Mouse (Mus musculus) kidney, postnatal 4 days (tissue): ENCODE results near the gene Card19.
A peak's percentile ranks its signal among the peaks of the same experiment; 100 is the strongest.

Experiments used
- DNase-seq, 2 experiments: peaks; one replicate each; pipeline ENCODE4 v3.0.0; 2021; ENCODE audit warnings: mixed read lengths in 2 of 2

The Card19 gene

DNA sequence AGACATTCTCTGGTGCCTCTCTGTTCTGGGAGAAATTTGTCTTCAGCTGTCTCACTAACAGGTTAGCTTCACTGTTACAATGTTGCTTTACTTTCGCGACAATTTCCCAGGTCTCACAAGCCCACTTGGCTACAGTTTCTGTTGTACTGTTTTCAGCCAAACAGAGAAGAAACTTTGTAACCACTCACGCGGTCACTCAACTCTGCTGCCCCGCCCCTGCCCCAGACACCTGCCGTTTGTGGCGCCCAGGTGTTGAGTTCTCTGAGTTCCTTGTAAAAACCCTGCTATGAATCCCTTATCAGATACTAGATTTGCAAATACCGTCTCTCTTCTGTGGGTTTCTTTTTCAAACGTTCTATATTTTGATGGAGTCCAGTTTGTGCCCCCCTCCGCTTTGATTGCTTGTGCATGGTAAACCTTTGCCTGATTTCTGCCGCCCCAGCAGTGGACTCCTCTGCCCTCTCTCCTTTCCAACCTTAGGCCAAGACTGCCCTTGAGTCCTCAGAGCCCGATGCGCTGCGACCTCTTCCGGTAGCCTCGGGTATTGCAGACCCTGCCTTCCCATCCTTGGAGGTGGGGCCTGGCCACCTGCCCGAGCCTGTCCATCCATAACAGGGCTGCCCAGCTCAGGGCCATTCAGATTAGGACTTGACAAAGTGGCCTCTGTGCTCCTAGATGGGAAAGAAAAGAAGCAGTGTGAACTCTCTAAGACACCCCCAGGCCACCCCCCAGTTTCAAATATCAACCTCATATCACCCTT is 46.2 kb downstream of the Card19 start:
- peak; percentile 96 to 97 for DNase-seq

DNA sequence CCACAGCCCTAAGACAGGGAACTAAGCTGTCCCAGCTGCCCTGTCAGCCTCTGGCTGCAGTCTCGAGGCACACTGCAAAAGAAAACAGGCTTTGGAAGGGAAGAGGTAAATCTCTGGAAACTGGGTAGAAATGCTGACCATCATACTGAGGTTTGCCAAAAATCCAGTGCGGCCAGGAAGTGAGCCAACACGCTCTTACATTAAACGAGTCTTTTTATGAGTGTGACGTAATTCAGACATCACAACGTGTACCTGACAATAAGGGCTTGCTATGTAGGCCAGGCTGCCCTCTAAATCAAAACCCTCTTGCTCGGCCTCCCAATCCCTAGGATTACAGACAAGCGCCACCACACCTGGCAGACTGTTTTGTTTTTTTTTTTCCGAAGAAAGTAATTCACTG is 48.8 kb downstream of the Card19 start:
- DNase-seq = peak in 1 of 2 experiments; percentile 19

DNA sequence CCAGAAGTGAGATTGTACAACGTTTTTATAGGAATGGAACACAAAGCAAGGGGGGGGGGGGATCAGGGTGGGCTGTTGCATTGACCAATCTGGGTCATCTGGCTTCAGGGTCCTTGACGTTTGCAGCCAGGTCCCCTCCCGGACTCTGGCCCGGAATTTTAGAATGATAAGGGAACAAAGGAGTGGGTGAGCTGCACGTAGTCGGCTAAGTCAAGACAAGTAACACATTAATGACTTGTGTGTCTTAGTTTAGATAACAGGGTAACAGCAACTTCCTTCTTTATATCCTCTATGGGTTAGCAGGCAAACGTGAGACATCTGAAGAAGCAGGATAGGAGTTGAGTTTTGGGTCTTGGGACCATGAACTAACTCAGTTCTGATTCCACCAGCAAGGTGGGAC is 52.2 kb downstream of the Card19 start:
- DNase-seq = no peak

DNA sequence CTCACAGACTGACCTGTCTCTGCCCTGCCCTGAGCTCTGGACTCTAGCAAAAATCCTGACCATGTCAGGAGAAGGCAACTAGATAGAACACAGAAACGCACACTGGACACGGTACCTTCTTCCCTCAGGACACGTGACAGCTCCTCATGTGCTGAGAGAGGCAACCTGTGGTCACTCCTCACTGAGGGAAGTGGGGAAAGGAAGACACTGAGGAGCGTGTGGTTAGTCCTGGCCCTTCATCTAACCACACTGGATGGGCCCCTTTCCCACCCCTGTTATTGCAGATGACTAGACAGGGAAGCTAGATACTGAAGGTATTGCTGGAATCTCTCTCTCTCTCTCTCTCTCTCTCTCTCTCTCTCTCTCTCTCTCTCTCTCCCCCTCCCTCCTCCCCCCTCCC is 53.1 kb downstream of the Card19 start:
- DNase-seq = no peak

DNA sequence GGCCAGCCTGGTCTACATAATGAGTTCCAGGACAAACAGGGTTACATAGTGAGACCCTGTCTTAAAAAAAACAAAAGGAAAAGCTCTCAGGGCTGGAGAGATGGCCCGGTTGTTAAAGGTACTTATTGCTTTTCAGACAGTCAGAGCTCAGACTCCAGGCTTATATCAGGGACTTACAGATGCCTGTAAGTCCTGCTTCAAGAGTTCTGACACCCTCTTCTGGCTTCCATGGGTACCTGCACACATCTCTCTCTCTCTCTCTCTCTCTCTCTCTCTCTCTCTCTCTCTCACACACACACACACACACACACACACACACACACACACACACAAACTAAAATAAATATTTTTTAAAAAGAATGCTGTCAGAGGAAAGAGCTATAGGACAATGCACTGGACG is 54.6 kb downstream of the Card19 start:
- DNase-seq = no peak

DNA sequence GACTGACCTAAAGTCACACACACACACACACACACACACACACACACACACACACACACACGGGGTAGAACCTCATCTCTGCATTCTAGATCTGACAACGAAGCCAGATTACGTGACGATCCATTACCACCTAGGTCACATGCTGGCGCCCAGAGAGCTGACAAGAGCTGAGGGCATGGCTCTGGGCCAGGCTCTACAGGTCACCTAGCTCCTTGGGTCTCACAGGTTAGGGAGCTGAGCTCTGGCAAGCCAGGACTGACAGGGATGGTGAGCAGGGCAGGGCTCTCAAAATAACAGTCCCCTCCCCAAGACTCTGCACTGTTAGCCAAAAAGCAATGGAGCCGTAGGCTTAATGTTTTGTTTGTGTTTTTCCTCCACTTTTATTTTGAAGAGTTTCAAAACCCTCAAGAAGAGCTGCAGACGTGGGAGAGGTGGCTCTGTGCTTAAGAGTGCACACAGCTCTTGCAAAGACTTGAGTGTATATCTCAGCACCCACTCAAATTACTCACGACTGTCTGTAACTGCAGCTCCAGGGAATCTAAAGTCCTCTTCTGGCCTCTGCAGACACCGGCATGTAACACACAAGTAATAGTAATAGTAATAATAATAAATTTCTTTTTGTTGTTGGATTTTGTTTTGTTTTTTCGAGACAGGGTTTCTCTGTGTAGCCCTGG is 57.7 kb downstream of the Card19 start:
- peak in 1 of 2 experiments; percentile 40 for DNase-seq

DNA sequence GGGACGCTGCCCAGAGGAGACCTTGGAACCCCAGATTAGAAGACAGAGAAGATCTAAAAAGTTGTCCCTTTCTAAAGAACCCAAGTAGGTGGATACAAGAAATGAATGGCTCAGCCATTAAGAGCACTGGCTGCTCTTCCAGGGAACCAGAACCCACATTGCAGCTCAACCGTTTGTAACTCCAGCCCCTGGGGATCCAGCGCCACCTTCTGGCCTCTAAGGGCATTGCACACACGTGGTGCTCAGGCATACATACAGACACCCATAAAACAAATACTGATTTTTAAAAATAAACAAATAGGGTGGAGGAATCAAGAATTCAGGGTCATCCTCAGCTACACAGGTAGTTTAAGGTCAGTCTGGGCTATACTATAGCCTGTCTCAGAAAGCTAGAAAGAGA is 59.2 kb downstream of the Card19 start:
- peak in 1 of 2 experiments; percentile 25 for DNase-seq

DNA sequence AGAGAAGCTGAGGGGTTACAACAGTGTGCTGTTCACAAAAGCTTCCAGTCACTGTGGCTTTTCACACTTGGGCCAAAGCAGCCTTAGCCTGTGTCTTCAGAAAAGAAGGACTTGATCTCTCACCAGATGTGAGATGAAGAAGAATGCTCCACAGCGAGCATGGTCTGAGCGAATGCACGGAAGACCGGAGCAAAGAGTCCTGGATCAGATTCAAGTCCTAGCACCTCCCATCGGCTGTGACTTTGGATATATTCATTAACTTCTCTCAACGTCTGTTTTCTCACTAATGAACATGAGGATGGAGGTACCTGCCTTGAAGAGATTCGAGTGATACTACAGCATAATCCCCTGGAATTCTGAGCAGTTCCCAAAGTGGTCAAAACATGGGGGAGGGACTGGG is 61.2 kb downstream of the Card19 start:
- DNase-seq = peak in 1 of 2 experiments; percentile 43

DNA sequence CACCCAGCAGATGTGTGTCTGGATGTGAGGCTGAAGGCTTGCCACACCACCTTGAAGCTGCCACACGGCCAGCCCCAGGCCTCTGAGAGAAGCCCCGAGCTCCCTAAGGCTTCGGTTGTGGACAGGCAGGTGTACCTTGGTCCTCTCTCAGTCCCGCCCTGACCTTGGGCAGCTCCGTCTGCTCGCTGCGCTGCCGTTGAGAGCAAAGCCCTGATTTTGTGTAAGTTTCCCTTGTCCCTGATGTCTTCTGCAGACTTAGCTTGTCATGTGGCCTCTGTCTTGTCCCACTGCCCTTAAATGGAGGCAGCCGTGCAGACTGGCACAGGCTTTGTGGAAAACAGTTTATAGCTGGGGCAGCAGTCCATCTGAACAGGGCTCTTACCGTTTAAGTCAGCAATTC is 61.8 kb downstream of the Card19 start:
- peak in 1 of 2 experiments; percentile 25 for DNase-seq
